Mouse (Mus musculus) heart, adult 18-20 months (tissue): Measurements from ENCODE around the gene Higd1b. TPM values are rescaled to one million over a fixed set of nuclear protein-coding genes. Genes with fewer than 3 reads are reported as not detected.

ENCODE experiments used
- DNase-seq, 2 experiments: peaks; one replicate each; pipeline ENCODE4 v3.0.0; 2021 to 2022; ENCODE audit warnings: mixed read lengths in 1 of 2
- total RNA-seq, 2 experiments: library from RNA; stranded (reverse); gene quantifications; 2 replicates each; pipeline ENCODE4 v1.2.3; 2021

Gene Higd1b
- total RNA-seq, 2 experiments from 2014 or later, result 10.6 to 15.7 TPM

DNA sequence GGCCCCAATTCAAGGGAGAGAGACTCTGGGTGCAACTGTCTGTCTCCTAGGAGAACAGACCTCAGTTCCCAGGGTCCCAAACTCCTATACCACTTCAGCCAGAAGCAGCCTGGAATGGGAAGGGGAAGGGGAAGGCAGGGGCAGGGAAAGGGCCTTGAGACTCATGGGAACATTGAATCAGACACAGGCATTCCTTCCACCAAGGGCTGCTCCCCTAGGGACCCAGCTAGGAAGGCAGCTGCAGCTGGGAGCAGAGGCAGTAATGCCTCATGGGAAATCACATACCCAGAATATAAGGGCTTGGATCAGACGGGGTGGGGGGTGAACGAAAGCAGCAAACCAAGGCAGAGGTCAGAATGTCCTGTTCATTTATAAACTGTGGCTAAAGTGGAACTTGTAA is 2.5 kb downstream of the Higd1b start:
- DNase-seq, result peak; percentile 36 to 74

DNA sequence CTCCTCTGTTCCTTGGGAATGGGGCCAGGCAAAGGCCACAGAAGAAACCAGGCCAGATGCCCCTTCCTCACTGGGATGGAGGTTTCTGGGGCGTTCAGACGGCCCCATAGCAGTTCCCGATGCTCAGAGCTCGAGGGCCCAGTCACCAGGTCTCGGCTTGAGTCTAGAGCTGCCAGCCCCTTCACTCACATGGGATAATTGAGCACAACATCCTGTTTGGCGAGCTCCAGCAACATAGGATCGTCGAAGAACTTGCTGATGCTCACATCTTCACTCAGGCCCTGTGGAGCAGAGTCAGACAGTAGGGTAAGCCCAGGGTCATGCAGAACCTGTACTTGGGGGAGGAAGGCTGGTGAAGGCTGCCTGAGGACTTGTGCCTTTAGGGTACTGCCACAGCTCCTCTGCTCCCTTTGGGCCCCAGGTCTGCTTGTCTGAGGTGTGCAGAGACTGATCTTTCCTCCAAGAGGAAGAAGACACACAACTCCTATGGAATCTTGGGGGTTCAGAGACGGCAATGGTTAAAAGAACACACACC is 3.0 kb downstream of the Higd1b start:
- DNase-seq, result no peak

GRCm38 (mm10) chr11:102845926-102846325 is 10.3 kb downstream of the Higd1b start:
- no peak for DNase-seq

DNA sequence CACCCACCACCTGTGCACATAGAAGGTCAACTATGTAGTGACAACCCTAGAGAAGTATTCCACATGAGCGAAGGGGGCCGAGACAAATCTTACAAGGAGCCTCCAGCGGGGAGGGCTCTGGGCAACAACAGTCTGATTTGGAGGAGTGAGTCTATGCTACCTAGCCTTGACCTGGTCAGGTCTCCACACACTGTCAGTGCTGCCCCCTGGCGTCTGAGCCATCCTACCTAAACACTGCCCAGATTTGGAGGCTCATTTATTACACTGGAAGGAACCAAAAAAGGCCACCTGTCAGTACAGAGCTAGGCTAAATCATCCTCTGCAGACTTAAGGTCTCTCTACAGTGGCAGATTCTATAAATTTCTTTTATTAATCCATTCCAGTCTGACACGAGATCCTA is 16.2 kb downstream of the Higd1b start:
- DNase-seq, result peak; percentile 58 to 89

GRCm38 (mm10) chr11:102853760-102854159 is 18.1 kb downstream of the Higd1b start:
- no peak for DNase-seq

DNA sequence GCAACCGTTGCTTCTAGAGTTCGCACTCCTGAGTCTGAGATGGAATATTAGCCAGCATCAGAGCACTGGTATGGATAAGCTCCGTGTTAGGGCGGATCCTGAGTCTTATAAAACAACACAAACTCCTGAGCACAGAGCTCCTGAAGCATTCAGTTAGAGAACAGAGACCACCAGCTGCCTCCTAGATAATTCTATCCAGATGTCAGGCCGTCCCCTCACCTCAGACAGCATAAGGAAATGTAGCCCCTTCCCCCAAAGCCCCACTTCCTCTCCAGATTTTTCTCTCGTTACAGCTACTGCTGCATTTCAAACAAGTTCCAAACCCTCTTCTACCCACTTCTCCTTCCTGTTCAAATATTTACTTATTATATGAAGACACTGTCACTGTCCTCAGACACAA is 20.3 kb downstream of the Higd1b start:
- no peak for DNase-seq

DNA sequence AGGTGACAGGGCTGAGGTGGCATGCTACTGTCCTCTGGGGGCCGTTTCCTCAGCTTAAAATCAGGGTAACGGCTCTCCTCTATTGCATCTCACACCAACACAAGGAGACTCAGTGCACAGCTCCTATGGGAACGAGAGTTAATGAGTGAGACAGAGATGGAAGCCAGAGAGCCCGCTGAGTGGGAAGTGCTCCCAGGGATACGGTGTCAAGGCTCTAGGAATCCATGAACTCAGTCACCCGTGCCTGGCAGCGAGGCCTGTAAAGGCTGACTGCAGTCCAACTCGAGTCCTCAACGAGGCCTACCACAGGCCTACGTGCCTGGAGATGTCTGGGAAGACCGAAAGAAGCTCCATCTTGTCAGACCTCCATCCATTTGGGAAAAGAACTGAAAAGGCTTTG is 23.3 kb downstream of the Higd1b start:
- no peak for DNase-seq

- DNase-seq, result no peak
Observed at GRCm38 (mm10) chr11:102859933-102860332, 24.3 kb downstream of the Higd1b start.

GRCm38 (mm10) chr11:102864272-102864671 is 28.6 kb downstream of the Higd1b start:
- peak; percentile 50 to 86 for DNase-seq

GRCm38 (mm10) chr11:102874801-102875334 is 39.2 kb downstream of the Higd1b start:
- no peak for DNase-seq

GRCm38 (mm10) chr11:102879558-102879957 is 43.9 kb downstream of the Higd1b start:
- no peak for DNase-seq

- DNase-seq, result peak; percentile 94 to 99
Observed at GRCm38 (mm10) chr11:102880585-102881313, 45.1 kb downstream of the Higd1b start, which contains the start of the genes Eftud2 and Ccdc103. Gene Eftud2 (minus strand): TSS chr11:102880985. Gene Ccdc103 (plus strand): TSS chr11:102881204.

GRCm38 (mm10) chr11:102881314-102882198 is 45.9 kb downstream of the Higd1b start:
- no peak for DNase-seq

DNA sequence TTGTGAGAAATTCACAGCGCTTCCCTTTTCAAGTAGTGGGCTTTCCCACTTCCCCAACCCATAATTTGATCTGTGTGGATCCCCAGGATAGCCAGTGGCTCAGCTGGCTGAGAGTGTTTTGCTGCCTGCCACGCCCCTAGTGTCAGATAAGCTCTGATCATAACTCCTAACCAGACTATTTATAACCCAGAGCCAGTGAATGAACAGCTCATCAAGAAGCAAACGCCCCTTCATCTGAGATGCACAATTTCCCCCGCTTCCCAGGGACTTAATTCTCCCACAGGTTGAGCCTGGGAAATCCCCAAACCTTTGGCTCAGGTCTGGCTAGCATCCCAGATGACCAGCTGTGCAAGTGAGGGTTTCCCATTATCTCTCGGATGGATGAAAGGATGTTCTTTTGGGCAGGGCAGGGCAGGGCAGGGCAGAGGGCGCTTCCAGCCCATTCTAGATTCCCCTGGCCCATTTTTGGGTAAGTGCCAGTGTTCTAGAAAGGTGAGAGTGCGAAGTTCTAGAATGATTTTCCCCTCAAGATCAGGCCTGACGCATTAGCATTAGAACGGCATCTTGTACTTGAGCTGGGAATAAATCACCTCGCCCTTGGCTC is 49.1 kb downstream of the Higd1b start, which contains the start of gene Fam187a:
Gene Fam187a (plus strand): TSS at position 554 of the 604 bp plus-strand sequence.
- DNase-seq, result no peak

DNA sequence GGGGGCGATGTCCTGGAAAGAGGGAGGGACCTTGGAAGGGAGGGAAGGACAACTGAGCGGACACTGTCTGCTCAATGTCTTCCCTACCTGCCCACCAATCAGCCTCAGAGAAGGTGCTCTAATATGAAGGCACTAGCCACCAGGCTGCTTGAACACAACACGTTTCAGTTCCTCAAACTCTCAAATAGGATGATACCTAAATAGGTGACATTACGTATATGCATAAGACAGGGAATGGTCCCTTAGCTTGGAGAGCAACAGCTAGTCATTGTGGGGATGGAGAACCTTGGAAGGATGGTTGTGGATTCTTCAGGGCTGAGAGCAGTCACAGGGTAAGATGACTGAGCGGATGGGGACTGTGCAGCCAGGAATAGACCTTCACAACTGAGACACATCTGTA is 51.8 kb downstream of the Higd1b start:
- DNase-seq, result no peak

Other genes starting within 250 kb of the Higd1b start
- 1 to 10 TPM; 2.0 to 2.2 TPM for gene Fzd2, start 231.5 kb upstream of the Higd1b start, total RNA-seq
- not detected for gene Meioc, start 172.1 kb upstream of the Higd1b start, total RNA-seq
- gene Ccdc43, start 138.1 kb upstream of the Higd1b start, total RNA-seq, result 10 to 100 TPM; 20.4 to 29.6 TPM
- 1 to 10 TPM; 6.6 to 7.5 TPM for gene Adam11, start 74.4 kb upstream of the Higd1b start, total RNA-seq
- gene Gjc1, start 16.1 kb upstream of the Higd1b start, total RNA-seq, result 10 to 100 TPM; 17.2 to 18.2 TPM
- 10 to 100 TPM; 34.1 to 42.6 TPM for gene Eftud2, start 45.1 kb downstream of the Higd1b start, total RNA-seq
- gene Ccdc103, start 45.4 kb downstream of the Higd1b start, total RNA-seq, result not detected
- gene Fam187a, start 49.3 kb downstream of the Higd1b start, total RNA-seq, result not detected
- under 1 TPM; 0.10 to 0.15 TPM for gene Gfap, start 65.1 kb downstream of the Higd1b start, total RNA-seq
- gene Kif18b, start 89.3 kb downstream of the Higd1b start, total RNA-seq, result under 1 TPM in 1 of 2 experiments, not detected in 1; 0.25 TPM
- not detected for gene C1ql1, start 110.8 kb downstream of the Higd1b start, total RNA-seq
- 10 to 100 TPM; 67.5 to 74.8 TPM for gene Nmt1, start 192.3 kb downstream of the Higd1b start, total RNA-seq
- 10 to 100 TPM; 60.9 to 72.9 TPM for gene Dcakd, start 192.5 kb downstream of the Higd1b start, total RNA-seq